Mouse (Mus musculus) stomach, embryonic 15.5 days (tissue): ENCODE data around the gene Clmp. TPM values are rescaled to one million over a fixed set of nuclear protein-coding genes. Genes with fewer than 3 reads are reported as not detected.
"Not testable (repeated sequence)": the region's sequence is repeated elsewhere in the genome, so short reads cannot be mapped to it uniquely, and the experiment has no call there.

Experiments
- ATAC-seq: fragments of 200-750 bp; cut with Nextera tagmentation; 2 replicates; pipeline ENCODE4 v1.8.0; 2017; ENCODE audit warnings: low read depth, moderate number of reproducible peaks, moderate TSS enrichment; ENCODE audit not compliant: insufficient read depth, low FRiP score
- H3K27ac ChIP-seq: fragments of 300-500 bp; sonication (generic); 2 replicates; pipeline ENCODE4 v1.5.1; 2015; ENCODE audit warnings: mild to moderate bottlenecking, inconsistent platforms
- H3K27me3 ChIP-seq: fragments of 300-500 bp; sonication (generic); replicated peaks from 2 replicates; pipeline ENCODE4 v1.6.1; 2015; ENCODE audit warnings: inconsistent platforms
- H3K36me3 ChIP-seq: fragments of 300-500 bp; sonication (generic); 2 replicates; pipeline ENCODE4 v1.6.1; 2015; ENCODE audit warnings: inconsistent platforms
- H3K4me1 ChIP-seq: fragments of 300-500 bp; sonication (generic); 2 replicates; pipeline ENCODE4 v1.6.1; 2015; ENCODE audit warnings: inconsistent platforms
- H3K4me2 ChIP-seq: fragments of 300-500 bp; sonication (generic); 2 replicates; pipeline ENCODE4 v1.6.1; 2015; ENCODE audit warnings: mild to moderate bottlenecking, inconsistent platforms
- H3K4me3 ChIP-seq: fragments of 300-500 bp; sonication (generic); replicated peaks from 2 replicates; pipeline ENCODE4 v1.5.1; 2015; ENCODE audit warnings: inconsistent platforms
- H3K9ac ChIP-seq: fragments of 300-500 bp; sonication (generic); 2 replicates; pipeline ENCODE4 v1.6.1; 2015; ENCODE audit warnings: inconsistent platforms
- H3K9me3 ChIP-seq: fragments of 300-500 bp; sonication (generic); 2 replicates; pipeline ENCODE4 v1.6.1; 2016; ENCODE audit warnings: inconsistent platforms
- WGBS: fragments of 180-500 bp; shearing (Covaris S2); methylation state at CpG from one replicate; pipeline ENCODE4 v1.1.7; 2015; 5-methylcytosine and 5-hydroxymethylcytosine counted together
- polyA plus RNA-seq: library from polyadenylated mRNA; unstranded; fragments of >200 nt; fragmentation: Nextera tagmentation; extraction: Ambion mirVana; gene quantifications from 2 replicates; pipeline ENCODE4 v1.2.1, GENCODE M21; 2015

Clmp gene
- polyA plus RNA-seq, 1 experiment from 2014 or later: 29.2 TPM

DNA sequence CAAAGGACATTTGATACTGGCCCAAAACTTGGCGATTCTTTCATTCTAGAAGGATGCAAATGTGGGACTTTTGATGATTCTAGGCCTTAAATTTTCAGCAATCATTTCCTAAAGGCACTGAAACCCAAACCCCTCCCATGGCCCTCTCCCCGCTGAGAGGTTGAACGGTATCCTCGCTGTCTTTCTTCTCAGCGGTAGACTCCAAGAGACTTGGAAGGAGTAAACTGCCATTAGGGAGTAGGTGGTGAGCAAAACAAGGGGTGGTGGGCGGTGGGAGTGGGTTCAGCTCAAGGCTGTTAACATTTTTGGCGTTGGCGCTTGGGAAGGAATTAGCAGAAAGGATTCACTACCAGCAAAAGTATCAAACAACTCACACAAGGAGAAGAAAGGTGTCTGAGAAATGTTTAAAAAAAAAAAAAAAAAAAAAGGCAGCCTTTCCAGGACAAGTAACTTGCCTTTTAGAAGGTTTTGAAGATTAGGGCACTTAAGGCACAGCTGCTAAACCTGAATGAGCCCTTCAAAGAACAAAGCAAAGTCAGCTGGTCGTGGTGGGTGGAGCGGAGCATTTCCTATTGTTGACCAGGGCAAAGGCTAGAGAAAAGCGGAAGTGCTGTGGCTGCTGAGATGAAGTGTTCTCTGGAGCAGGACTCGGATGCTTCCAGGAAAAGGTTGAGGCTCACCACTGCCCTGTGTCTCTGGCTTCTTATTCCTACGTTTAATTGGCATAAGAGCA, 98.0 kb downstream of the Clmp start:
- H3K4me1 ChIP-seq: no peaks in the 10 kb centered on the region
- 27% methylated on average over 13 of the region's 13 CpGs for whole genome bisulfite sequencing
- 0 out of 2 replicates have a peak, but pooled peaks cover 3% of the 10 kb centered on the region for H3K36me3 ChIP-seq
- H3K9me3 ChIP-seq: no peaks in the 10 kb centered on the region
- H3K27ac ChIP-seq: peak overlapping the region; percentile 64
- H3K27me3 ChIP-seq: no peaks in the 10 kb centered on the region
- no peak overlapping the region for H3K9ac ChIP-seq
- ATAC-seq: peak; percentile 73
- peak overlapping the region; percentile 32 for H3K4me2 ChIP-seq
- no peak overlapping the region for H3K4me3 ChIP-seq

DNA sequence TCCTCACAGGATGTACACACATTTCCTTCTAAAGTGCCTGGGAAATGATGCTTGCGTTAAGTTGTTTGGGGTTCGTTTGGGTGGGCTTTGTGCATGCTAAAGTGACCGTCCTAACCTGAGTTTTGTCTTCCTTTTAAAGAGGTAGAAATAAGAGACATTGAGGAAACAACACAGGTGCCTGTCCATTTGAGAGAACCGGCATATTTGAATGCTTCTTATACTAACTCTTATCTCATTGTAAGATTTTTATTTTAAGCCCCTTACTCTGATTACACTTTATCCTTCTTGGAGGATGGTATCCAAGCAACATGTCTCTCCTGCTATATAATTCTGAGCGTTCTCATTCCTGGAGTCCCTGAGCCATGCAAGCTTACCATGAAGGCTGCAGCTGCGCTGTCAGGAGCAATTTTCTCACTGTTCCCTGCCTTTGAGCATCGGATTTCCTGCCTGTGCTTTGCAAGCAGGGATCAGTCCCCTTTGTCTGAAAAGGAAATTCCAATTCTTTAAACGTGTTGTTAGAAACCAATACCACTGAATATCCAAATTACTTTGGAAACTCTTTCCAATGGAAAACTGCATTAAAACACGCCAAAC, 98.7 kb downstream of the Clmp start:
- H3K4me3 ChIP-seq: no peak overlapping the region
- peak overlapping the region; percentile 64; the same call in 1 of the 2 replicates for H3K27ac ChIP-seq
- H3K9ac ChIP-seq: no peak overlapping the region
- no peak for ATAC-seq
- H3K4me2 ChIP-seq: peak overlapping the region; percentile 32
- 0 out of 2 replicates have a peak, but pooled peaks cover 3% of the 10 kb centered on the region for H3K36me3 ChIP-seq
- H3K27me3 ChIP-seq: no peaks in the 10 kb centered on the region
- H3K4me1 ChIP-seq: no peaks in the 10 kb centered on the region
- 25% methylated on average over 9 of the region's 9 CpGs for WGBS
- H3K9me3 ChIP-seq: no peaks in the 10 kb centered on the region

DNA sequence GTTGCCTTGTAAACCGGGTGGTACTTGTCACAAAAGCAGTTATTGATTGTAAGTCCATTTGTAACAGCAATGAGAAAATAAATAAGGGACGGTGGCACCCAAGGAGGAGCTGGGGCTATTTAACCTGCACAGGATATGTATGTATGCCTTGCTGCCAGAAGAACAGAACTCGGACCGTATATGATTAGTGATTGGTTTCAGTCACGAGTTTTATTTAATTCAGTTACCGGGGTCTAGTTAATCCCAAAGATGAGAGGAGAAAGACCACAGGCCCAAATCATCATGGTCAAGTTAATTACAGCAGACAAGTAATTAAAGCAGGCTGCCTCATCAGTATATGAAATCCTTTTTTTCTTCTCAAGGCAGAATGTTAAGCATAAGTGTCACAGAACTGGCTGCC, 99.7 kb downstream of the Clmp start:
- Histone ChIP-seq H3K36me3 (no peaks in the 10 kb centered on the region), H3K27ac (no peak overlapping the region), H3K4me3 (no peak overlapping the region), H3K4me2 (no peak overlapping the region), H3K9ac (no peak overlapping the region), H3K9me3 (no peaks in the 10 kb centered on the region), H3K4me1 (no peaks in the 10 kb centered on the region), H3K27me3 (no peaks in the 10 kb centered on the region)
- 71% methylated on average over 6 of the region's 6 CpGs for WGBS
- no peak for ATAC-seq

DNA sequence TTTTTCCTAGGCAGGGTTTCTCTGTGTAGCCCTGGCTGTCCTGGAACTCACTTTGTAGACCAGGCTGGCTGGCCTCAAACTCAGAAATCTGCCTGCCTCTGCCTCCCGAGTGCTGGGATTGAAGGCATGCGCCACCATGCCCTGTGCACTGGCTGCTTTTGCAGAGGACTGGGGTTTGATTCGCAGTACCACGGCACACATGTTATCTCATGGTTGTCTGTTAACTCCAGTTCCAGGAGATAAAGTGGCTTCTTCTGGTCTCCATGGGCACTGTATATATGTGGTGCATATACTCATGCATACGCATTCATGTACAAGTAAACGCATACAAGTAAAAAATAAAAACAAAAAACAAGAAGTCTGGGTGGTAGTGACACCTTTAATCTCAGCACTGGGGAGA, 101.1 kb downstream of the Clmp start:
- not testable (repeated sequence) for H3K4me1 ChIP-seq, H3K36me3 ChIP-seq, H3K4me3 ChIP-seq, H3K27ac ChIP-seq, H3K27me3 ChIP-seq, H3K9me3 ChIP-seq, ATAC-seq, H3K4me2 ChIP-seq, H3K9ac ChIP-seq
- 92% methylated on average over 6 of the region's 6 CpGs for WGBS

DNA sequence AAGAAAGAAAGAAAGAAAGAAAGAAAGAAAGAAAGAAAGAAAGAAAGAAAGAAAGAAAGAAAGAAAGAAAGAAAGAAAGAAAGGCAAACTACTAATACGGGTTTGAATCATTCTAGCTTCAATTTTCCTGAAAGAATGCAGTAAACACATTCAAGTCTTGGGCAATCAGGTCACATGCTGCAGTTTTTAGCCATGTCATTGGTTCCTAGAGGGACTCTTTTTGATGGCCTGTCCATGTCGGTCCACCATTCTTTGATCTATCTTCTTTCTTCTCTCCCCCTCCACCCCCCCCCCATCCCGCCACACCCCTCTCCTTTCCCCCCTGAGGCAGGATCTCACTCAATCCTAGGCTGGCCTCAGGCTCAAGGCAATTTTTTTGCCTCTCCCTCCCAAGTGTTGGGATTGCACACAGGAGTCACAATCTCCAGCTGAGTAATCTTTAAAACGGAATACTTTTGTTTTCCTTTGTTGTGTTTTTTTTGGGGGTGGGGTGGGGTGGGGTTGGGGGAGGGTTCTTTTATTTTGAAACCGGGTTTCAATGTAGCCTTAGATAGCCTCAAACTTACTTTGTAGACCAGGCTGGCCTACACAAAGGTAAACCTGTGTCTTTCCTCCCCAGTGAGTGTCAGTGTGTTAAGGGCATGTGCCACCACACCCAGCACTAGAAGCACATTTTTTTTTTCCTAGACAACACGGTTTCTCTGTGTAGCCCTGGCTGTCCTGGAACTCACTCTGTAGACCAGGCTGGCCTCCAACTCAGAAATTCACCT, 106.3 kb downstream of the Clmp start:
- Histone ChIP-seq H3K27me3 (no peaks in the 10 kb centered on the region), H3K9me3 (no peaks in the 10 kb centered on the region), H3K4me1 (no peaks in the 10 kb centered on the region), H3K9ac (no peak overlapping the region), H3K4me2 (no peak overlapping the region), H3K36me3 (no peaks in the 10 kb centered on the region), H3K27ac (no peak overlapping the region), H3K4me3 (no peak overlapping the region)
- no peak for ATAC-seq
- 70% methylated on average over 6 of the region's 6 CpGs for WGBS

DNA sequence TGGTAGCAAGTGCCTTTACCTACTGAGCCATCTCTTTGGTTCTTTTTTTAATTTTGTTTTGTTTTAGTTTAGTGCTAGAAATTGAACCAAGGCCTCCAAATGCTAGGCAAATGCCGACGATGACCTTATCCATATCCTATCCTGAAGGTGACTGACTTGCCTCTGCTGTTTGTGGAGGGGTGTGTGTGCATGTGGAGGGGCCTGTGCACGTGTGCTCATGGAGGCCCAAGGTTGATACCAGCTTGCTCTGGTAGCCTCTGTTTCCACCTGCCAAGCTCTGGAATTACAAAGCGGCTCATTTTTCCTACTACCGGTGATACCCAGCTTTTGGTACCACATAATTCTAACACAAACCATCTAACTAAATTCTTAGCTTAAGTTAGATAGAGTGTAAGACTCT, 107.8 kb downstream of the Clmp start:
- Histone ChIP-seq H3K9ac (no peak overlapping the region), H3K9me3 (no peaks in the 10 kb centered on the region), H3K4me3 (no peak overlapping the region), H3K27ac (no peak overlapping the region), H3K4me2 (no peak overlapping the region), H3K4me1 (0 out of 2 replicates have a peak, but pooled peaks cover 2% of the 10 kb centered on the region), H3K36me3 (no peaks in the 10 kb centered on the region), H3K27me3 (no peaks in the 10 kb centered on the region)
- 92% methylated on average over 5 of the region's 5 CpGs for WGBS
- no peak for ATAC-seq

DNA sequence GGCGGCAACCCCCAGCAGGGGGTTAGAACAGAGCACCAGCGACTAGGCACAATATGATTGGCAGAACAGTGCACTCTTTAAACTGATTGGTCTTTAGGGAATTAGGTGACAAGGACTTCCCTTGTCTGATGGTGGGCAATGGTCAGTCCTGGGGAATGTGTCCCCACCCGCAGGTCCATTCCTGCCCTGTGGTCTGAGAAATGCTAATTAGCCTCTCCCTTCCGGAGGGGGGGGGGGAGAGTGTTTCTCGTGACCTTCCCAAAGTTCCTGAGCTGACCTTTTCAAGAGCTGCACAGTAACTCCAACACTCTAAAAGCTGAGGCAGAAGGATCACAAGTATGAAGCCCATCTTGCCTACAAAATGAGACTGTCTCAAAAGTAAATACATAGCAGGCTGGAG, 108.5 kb downstream of the Clmp start:
- 45% methylated on average over 5 of the region's 5 CpGs for WGBS
- Histone ChIP-seq H3K27ac (no peak overlapping the region), H3K4me2 (no peak overlapping the region)

DNA sequence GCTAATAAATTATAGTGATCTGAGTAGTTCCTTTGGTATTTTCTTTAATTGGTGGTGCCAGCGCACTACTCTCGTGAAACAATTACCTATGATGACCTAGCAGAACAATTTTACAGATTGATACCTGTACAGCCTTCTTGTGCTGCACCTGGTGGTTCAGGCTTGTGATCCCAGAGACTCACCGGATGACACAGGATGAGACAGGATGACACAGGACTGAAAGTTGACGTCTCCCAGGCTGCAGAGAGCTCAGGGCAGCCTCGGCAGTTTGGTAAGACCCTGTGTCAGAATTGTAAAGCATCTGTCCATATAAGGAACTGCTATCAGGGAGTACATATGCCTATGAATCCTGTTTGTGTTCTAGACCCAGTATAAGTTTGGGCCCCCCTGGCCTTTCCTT, 109.2 kb downstream of the Clmp start:
- H3K27me3 ChIP-seq: no peaks in the 10 kb centered on the region
- no peak overlapping the region for H3K9ac ChIP-seq
- H3K4me1 ChIP-seq: 0 out of 2 replicates have a peak, but pooled peaks cover 10% of the 10 kb centered on the region
- H3K4me3 ChIP-seq: no peak overlapping the region
- no peak overlapping the region for H3K4me2 ChIP-seq
- WGBS: 56% methylated on average over 5 of the region's 5 CpGs
- ATAC-seq: no peak
- H3K9me3 ChIP-seq: no peaks in the 10 kb centered on the region
- H3K27ac ChIP-seq: no peak overlapping the region
- H3K36me3 ChIP-seq: no peaks in the 10 kb centered on the region

More for the DNA sequence above, 108.5 kb downstream of the Clmp start:
- Histone ChIP-seq H3K4me1 (0 out of 2 replicates have a peak, but pooled peaks cover 9% of the 10 kb centered on the region), H3K9ac (no peak overlapping the region), H3K9me3 (no peaks in the 10 kb centered on the region), H3K4me3 (no peak overlapping the region), H3K27me3 (no peaks in the 10 kb centered on the region), H3K36me3 (no peaks in the 10 kb centered on the region)
- ATAC-seq: no peak

DNA sequence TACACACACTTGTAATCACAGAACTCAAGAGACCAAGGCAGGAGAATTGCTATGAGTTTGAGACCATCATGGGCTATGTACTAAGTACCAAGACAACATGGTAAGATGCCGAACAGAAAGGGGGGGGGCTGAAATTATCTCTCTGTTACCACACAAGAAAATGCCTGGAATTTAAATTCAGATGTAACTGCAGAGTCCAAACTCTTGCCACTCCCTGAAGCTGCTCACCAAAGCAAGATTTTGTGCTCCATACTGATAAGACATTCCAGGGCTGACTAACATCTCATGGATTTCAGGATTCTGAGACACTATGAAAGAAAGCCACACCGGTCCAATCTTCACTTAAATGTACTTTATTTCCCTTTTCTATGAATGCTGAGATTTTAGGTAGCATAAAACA, 109.8 kb downstream of the Clmp start:
- no peaks in the 10 kb centered on the region for H3K27me3 ChIP-seq
- no peak overlapping the region for H3K4me2 ChIP-seq
- no peaks in the 10 kb centered on the region for H3K36me3 ChIP-seq
- no peaks in the 10 kb centered on the region for H3K9me3 ChIP-seq
- H3K4me3 ChIP-seq: no peak overlapping the region
- H3K9ac ChIP-seq: no peak overlapping the region
- WGBS: 69% methylated on average over 2 of the region's 2 CpGs
- H3K27ac ChIP-seq: no peak overlapping the region
- 0 out of 2 replicates have a peak, but pooled peaks cover 10% of the 10 kb centered on the region for H3K4me1 ChIP-seq
- no peak for ATAC-seq

DNA sequence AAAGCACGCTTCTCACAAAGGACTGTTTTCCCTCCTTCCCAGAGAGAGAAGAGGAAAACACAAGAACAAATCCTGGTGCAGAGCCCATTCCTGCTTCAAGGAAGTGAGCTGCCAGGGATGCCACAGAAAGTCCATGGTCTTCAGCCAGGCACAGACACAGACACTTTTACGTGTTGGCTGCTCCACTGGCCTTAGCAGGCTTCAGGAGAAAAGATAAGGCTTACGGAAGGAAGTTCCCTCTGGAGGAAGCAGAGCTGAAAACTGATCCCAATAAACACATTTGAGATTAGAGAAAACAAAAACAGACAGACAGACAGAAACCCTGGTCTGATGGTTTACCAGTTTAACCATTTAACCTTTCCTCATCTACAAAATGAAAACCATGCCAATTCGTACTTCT, 110.3 kb downstream of the Clmp start:
- ATAC-seq: no peak
- no peak overlapping the region for H3K4me2 ChIP-seq
- no peaks in the 10 kb centered on the region for H3K36me3 ChIP-seq
- no peaks in the 10 kb centered on the region for H3K9me3 ChIP-seq
- 60% methylated on average over 4 of the region's 4 CpGs for WGBS
- no peaks in the 10 kb centered on the region for H3K27me3 ChIP-seq
- no peak overlapping the region for H3K4me3 ChIP-seq
- no peak overlapping the region for H3K27ac ChIP-seq
- H3K4me1 ChIP-seq: 0 out of 2 replicates have a peak, but pooled peaks cover 10% of the 10 kb centered on the region
- no peak overlapping the region for H3K9ac ChIP-seq

DNA sequence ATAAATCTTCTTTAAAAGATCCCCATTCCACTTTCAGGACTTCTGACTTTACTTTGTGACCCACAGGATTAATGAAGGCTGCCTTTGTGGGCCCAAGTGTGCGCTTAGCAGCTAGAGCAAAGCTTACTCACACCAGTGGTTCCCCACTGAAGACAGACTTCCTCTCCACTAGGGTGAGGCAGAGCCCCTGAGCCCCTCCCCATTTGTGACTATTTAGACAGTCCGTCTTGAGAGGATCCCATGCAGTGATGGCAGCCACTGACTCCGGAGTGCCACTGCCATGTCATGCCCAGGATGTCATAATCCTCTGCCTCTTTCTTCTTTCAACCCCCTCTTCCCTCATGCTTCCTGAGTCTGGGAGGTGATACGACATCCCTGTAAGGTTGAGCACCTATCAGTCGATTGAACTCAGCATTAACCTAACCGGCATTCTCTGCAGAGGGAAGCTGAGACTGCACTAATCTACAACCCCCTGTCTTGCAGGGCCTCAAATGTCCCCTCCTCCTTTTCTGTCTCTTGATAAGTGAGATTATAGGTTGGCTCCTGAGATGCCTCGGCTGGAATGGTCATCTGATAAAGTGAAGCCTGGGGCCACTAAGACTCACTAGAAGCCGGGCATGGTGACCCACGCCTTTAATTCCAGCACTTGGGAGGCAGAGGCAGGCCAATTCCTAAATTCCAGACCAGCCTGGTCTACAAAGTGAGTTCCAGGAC, 112.6 kb downstream of the Clmp start:
- H3K9me3 ChIP-seq: no peaks in the 10 kb centered on the region
- H3K27me3 ChIP-seq: no peaks in the 10 kb centered on the region
- no peaks in the 10 kb centered on the region for H3K36me3 ChIP-seq
- WGBS: 62% methylated on average over 9 of the region's 9 CpGs
- no peak overlapping the region for H3K4me2 ChIP-seq
- no peak overlapping the region for H3K4me3 ChIP-seq
- no peak for ATAC-seq
- H3K4me1 ChIP-seq: 0 out of 2 replicates have a peak, but pooled peaks cover 10% of the 10 kb centered on the region
- peak overlapping the region; percentile 96 for H3K27ac ChIP-seq
- H3K9ac ChIP-seq: no peak overlapping the region
